Mouse (Mus musculus): ENCODE measurements around the gene Ifnl3. TPM values are rescaled to one million over a fixed set of nuclear protein-coding genes. Genes with fewer than 3 reads are reported as not detected.

Ifnl3 gene
- polyA plus RNA-seq, 1 experiment: not detected

- WGBS: 57% methylated on average over 5 of the region's 5 CpGs
- H3K4me1 ChIP-seq (ENCODE audit: control insufficient read depth, insufficient read depth, low read length): no peaks in the 10 kb centered on the region
- no peak overlapping the region for H3K4me3 ChIP-seq (replicated peaks; ENCODE audit: control insufficient read depth, low read depth, low read length)
- no peak for TF ChIP-seq CTCF (IDR thresholded peaks at IDR 0.05; ENCODE audit: control insufficient read depth, insufficient read depth, low read length)
- TF ChIP-seq POLR2A (IDR thresholded peaks at IDR 0.05; ENCODE audit: borderline replicate concordance, control insufficient read depth, low read depth, low read length): no peak
- no peak overlapping the region for H3K27ac ChIP-seq (ENCODE audit: control insufficient read depth, insufficient read depth, low read depth, low read length, poor library complexity)
Measured at GRCm38 (mm10) chr7:28555939-28556535, 33.4 kb downstream of the Ifnl3 start.

GRCm38 (mm10) chr7:28557069-28557468 lies 34.4 kb downstream of the Ifnl3 start:
- H3K4me1 ChIP-seq (ENCODE audit: control insufficient read depth, insufficient read depth, low read length): no peaks in the 10 kb centered on the region
- TF ChIP-seq CTCF (IDR thresholded peaks at IDR 0.05; ENCODE audit: control insufficient read depth, insufficient read depth, low read length): no peak
- TF ChIP-seq POLR2A (IDR thresholded peaks at IDR 0.05; ENCODE audit: borderline replicate concordance, control insufficient read depth, low read depth, low read length): no peak
- WGBS: 72% methylated on average over 5 of the region's 5 CpGs
- no peak overlapping the region for H3K27ac ChIP-seq (ENCODE audit: control insufficient read depth, insufficient read depth, low read depth, low read length, poor library complexity)
- H3K4me3 ChIP-seq (replicated peaks; ENCODE audit: control insufficient read depth, low read depth, low read length): no peak overlapping the region

GRCm38 (mm10) chr7:28557708-28558107 lies 35.1 kb downstream of the Ifnl3 start:
- TF ChIP-seq CTCF (IDR thresholded peaks at IDR 0.05; ENCODE audit: control insufficient read depth, insufficient read depth, low read length): no peak
- Histone ChIP-seq H3K4me3 (replicated peaks; ENCODE audit: control insufficient read depth, low read depth, low read length) (no peak overlapping the region), H3K27ac (ENCODE audit: control insufficient read depth, insufficient read depth, low read depth, low read length, poor library complexity) (peak overlapping the region; percentile 25; the same call in 1 of the 2 replicates), H3K4me1 (ENCODE audit: control insufficient read depth, insufficient read depth, low read length) (no peaks in the 10 kb centered on the region)
- 29% methylated on average over 6 of the region's 6 CpGs for WGBS

- Histone ChIP-seq H3K27ac (ENCODE audit: control insufficient read depth, insufficient read depth, low read depth, low read length, poor library complexity) (no peak overlapping the region), H3K4me3 (replicated peaks; ENCODE audit: control insufficient read depth, low read depth, low read length) (no peak overlapping the region), H3K4me1 (ENCODE audit: control insufficient read depth, insufficient read depth, low read length) (no peaks in the 10 kb centered on the region)
- TF ChIP-seq POLR2A (IDR thresholded peaks at IDR 0.05; ENCODE audit: borderline replicate concordance, control insufficient read depth, low read depth, low read length) (no peak), CTCF (IDR thresholded peaks at IDR 0.05; ENCODE audit: control insufficient read depth, insufficient read depth, low read length) (no peak)
- 56% methylated on average over 4 of the region's 4 CpGs for WGBS
Measured at GRCm38 (mm10) chr7:28558486-28558885, 35.9 kb downstream of the Ifnl3 start.

GRCm38 (mm10) chr7:28560856-28561255 lies 38.2 kb downstream of the Ifnl3 start:
- WGBS: 84% methylated on average over 10 of the region's 10 CpGs
- TF ChIP-seq CTCF (IDR thresholded peaks at IDR 0.05; ENCODE audit: control insufficient read depth, insufficient read depth, low read length) (no peak), POLR2A (IDR thresholded peaks at IDR 0.05; ENCODE audit: borderline replicate concordance, control insufficient read depth, low read depth, low read length) (no peak)
- Histone ChIP-seq H3K27ac (ENCODE audit: control insufficient read depth, insufficient read depth, low read depth, low read length, poor library complexity) (no peak overlapping the region), H3K4me1 (ENCODE audit: control insufficient read depth, insufficient read depth, low read length) (no peaks in the 10 kb centered on the region), H3K4me3 (replicated peaks; ENCODE audit: control insufficient read depth, low read depth, low read length) (no peak overlapping the region)

GRCm38 (mm10) chr7:28561967-28562366 lies 39.3 kb downstream of the Ifnl3 start:
- H3K27ac ChIP-seq (ENCODE audit: control insufficient read depth, insufficient read depth, low read depth, low read length, poor library complexity): no peak overlapping the region
- no peaks in the 10 kb centered on the region for H3K4me1 ChIP-seq (ENCODE audit: control insufficient read depth, insufficient read depth, low read length)
- no peak for TF ChIP-seq CTCF (IDR thresholded peaks at IDR 0.05; ENCODE audit: control insufficient read depth, insufficient read depth, low read length)
- TF ChIP-seq POLR2A (IDR thresholded peaks at IDR 0.05; ENCODE audit: borderline replicate concordance, control insufficient read depth, low read depth, low read length): no peak
- no peak overlapping the region for H3K4me3 ChIP-seq (replicated peaks; ENCODE audit: control insufficient read depth, low read depth, low read length)
- 90% methylated on average over 11 of the region's 11 CpGs for WGBS

- no peak for TF ChIP-seq POLR2A (IDR thresholded peaks at IDR 0.05; ENCODE audit: borderline replicate concordance, control insufficient read depth, low read depth, low read length)
- no peak for TF ChIP-seq CTCF (IDR thresholded peaks at IDR 0.05; ENCODE audit: control insufficient read depth, insufficient read depth, low read length)
- no peak overlapping the region for H3K27ac ChIP-seq (ENCODE audit: control insufficient read depth, insufficient read depth, low read depth, low read length, poor library complexity)
- no peaks in the 10 kb centered on the region for H3K4me1 ChIP-seq (ENCODE audit: control insufficient read depth, insufficient read depth, low read length)
- WGBS: 89% methylated on average over 13 of the region's 13 CpGs
- H3K4me3 ChIP-seq (replicated peaks; ENCODE audit: control insufficient read depth, low read depth, low read length): no peak overlapping the region
Measured at GRCm38 (mm10) chr7:28562371-28562770, 39.7 kb downstream of the Ifnl3 start.

- no peak overlapping the region for H3K4me3 ChIP-seq (replicated peaks; ENCODE audit: control insufficient read depth, low read depth, low read length)
- no peaks in the 10 kb centered on the region for H3K4me1 ChIP-seq (ENCODE audit: control insufficient read depth, insufficient read depth, low read length)
- 90% methylated on average over 13 of the region's 13 CpGs for WGBS
- TF ChIP-seq CTCF (IDR thresholded peaks at IDR 0.05; ENCODE audit: control insufficient read depth, insufficient read depth, low read length): no peak
- no peak for TF ChIP-seq POLR2A (IDR thresholded peaks at IDR 0.05; ENCODE audit: borderline replicate concordance, control insufficient read depth, low read depth, low read length)
- no peak overlapping the region for H3K27ac ChIP-seq (ENCODE audit: control insufficient read depth, insufficient read depth, low read depth, low read length, poor library complexity)
Measured at GRCm38 (mm10) chr7:28562951-28563350, 40.3 kb downstream of the Ifnl3 start.

- WGBS: 60% methylated on average over 5 of the region's 5 CpGs
- Histone ChIP-seq H3K4me1 (ENCODE audit: control insufficient read depth, insufficient read depth, low read length) (peaks cover 1% of the 10 kb centered on the region; the same call in 1 of the 2 replicates), H3K27ac (ENCODE audit: control insufficient read depth, insufficient read depth, low read depth, low read length, poor library complexity) (no peak overlapping the region; the same call in 1 of the 2 replicates), H3K4me3 (replicated peaks; ENCODE audit: control insufficient read depth, low read depth, low read length) (no peak overlapping the region)
- TF ChIP-seq CTCF (IDR thresholded peaks at IDR 0.05; ENCODE audit: control insufficient read depth, insufficient read depth, low read length) (no peak), POLR2A (IDR thresholded peaks at IDR 0.05; ENCODE audit: borderline replicate concordance, control insufficient read depth, low read depth, low read length) (no peak)
Measured at GRCm38 (mm10) chr7:28565407-28565806, 42.8 kb downstream of the Ifnl3 start.
